Mouse (Mus musculus): ENCODE data around the gene Ccng1.

- TF ChIP-seq HCFC1 (IDR thresholded peaks at IDR 0.05; ENCODE audit: borderline replicate concordance, insufficient read depth, low read length) (no peak), CHD2 (IDR thresholded peaks at IDR 0.05; ENCODE audit: low read depth, low read length) (no peak), ZC3H11A (IDR thresholded peaks at IDR 0.05; ENCODE audit: borderline replicate concordance, low read depth, low read length) (no peak), ZNF384 (IDR thresholded peaks at IDR 0.05; ENCODE audit: low read depth, low read length) (no peak)
Measured at GRCm38 (mm10) chr11:40790307-40790706, 35.2 kb upstream of the Ccng1 start.
